Mouse (Mus musculus) brain, adult 2 months (tissue): Measurements from ENCODE around the gene Dact1.

Experiments used
- DNase-seq: peaks from one replicate; pipeline ENCODE4 v3.0.0; 2011; ENCODE audit warnings: low read depth, low spot score

Dact1 gene

GRCm38 (mm10) chr12:71309581-71310067, at the start of gene Dact1:
TSS of gene Dact1 (plus strand) at chr12:71309884.
- DNase-seq, result peak; percentile 83

DNA sequence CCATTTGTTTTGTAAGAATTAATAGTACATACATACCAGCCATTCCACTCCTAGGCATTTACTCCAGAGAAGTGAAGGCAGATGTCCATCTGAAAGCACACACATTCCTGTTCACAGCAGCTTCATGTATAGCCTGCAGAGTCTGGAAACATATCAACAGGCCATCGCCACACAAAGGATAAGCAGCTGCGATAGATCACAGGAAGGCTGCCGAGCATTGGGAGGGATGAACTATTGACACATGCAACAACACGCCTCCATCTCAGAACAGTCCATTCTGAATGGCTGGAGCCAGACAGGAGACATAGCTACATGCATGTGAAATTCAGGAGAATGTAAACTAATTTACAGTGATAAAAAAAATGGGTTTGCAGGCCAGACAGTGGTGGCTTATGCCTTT, 45.5 kb upstream of the Dact1 start:
- DNase-seq, result no peak

GRCm38 (mm10) chr12:71269367-71269766, 40.3 kb upstream of the Dact1 start:
- DNase-seq, result no peak

- DNase-seq, result no peak
Observed at GRCm38 (mm10) chr12:71271131-71271530, 38.6 kb upstream of the Dact1 start.

DNA sequence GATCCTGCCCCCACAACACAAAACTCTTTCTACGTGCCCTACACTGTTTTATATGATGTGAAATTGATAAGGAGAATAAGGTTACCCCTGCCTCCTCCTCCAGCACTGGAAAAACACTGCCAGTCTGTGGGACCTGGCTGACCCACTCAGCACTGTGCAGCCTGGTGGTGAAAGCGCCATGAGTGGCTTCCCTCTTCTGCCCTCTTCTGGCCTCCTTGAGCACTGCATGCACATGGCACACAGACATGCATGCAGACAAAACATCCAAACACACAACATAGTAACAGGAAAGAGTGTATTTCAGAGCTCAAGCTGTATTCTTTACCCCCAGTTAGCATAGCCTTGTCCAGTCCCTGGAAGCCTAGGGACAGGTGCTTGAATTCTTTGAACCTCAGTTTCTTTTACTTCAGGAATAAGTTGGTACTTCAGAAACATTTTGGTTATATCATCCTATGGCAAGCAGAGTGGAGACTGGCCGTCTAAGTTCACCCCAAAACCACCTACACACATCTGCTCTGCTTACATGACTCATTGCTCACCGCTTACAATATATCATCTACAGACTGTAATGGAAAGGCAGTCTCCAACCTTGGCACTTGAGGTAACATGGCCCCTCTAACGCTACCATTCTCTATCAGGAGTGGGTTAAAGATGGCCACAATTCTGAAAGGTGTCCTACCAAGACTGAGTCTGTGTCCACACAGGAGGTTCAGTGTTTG, 35.0 kb upstream of the Dact1 start:
- DNase-seq, result peak; percentile 26

DNA sequence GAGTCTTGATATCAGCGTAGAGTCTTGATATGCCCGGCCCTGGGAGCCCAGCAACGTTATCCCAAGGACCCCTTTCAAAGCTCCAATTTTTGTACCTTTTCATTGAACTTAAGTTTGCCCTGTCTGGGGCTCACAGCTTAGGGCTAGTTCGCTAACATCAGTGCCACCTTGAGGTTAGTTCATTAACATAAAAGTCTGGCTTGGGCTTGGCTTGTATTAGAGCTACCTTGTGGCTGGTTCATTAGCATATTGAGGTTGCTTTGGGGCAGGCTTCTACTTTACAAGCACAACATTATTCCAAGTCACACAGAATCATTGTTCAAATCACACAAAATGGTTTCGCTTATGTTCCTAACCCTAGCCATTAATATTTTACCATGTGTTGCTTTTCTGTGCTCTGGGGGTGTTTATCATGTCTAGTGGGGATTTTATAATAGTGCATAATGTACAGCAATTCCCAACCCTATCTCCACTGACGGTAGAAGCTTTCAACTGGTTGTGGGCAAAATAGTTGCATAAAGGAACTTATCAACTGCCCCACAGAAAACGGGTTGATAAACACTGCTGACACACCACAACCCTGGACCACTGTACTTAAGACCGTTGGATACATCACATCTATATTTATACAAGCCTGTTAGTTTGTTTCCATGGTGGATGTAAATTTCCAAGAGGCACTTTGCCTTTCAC, 33.6 kb upstream of the Dact1 start:
- DNase-seq, result no peak

DNA sequence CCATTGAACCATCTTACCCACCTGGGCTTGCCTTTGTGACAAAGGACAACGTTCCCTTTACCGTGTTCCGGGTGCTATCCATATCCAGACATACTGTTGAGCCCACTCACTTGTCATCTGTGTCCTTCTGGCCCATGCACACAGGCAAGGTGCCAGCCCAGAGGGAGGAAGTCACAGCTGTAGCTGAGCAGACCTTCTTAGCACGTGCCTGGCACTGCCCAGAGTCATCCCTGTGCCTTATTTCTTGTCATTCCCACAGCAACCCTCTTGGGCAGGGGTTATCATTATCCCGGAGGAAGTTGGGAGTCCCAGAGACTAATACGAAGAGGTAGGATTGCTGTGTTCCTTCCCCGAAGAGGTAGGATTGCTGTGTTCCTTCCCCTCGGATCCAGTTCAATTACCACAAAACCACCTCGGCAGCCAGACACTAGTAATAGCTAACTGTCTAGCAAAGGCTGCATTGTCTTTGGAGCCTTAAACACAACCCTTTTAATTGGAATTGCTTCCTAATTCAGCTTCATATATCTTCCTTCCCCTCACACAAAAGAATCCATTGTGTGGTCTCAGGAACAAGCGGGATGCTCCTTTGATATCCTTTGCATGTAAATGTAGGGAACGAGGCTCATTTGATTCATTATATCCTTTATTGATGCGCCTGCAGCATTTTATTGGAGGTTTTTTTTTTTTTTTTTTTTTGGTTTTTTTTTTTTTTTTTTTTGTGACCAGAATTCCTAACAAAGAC, 30.0 kb upstream of the Dact1 start:
- DNase-seq, result peak; percentile 18

GRCm38 (mm10) chr12:71281201-71281768, 28.4 kb upstream of the Dact1 start:
- no peak for DNase-seq

- no peak for DNase-seq
Observed at GRCm38 (mm10) chr12:71285399-71285798, 24.3 kb upstream of the Dact1 start.

GRCm38 (mm10) chr12:71290460-71290859, 19.2 kb upstream of the Dact1 start:
- DNase-seq, result no peak

- no peak for DNase-seq
Observed at GRCm38 (mm10) chr12:71293960-71294942, 15.4 kb upstream of the Dact1 start.

DNA sequence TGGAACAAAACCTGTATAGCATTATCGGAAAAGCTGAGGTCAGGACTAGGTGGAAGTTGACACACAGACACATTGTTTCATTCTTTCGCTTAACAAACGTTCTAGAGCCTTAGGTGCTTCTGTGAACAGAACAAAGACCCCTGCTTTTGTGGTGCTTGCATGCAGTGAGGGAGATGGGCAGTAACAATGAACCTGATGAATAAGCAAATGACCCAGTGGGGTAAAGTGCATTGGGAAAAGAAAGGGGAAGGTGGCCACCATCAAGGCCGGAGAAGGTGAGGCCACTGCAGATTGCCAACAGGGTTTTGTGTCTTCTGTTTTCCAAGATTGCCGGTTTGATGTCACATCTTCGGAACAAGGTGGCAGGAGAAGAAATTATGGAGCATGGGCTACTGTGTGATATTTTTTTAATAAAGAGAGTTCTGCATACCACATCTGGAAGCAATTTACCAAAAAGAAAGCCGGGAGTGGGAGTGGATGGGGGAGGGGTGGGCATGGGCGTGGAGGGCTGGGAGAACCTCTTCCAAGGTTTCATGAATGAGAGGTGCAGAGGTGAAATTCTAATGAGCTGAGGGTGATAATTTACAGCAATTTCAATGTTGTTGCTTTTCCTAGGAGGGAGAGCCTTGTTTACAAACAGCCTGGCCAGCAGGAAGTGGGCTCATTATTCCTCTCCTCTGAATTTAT, 12.7 kb upstream of the Dact1 start:
- DNase-seq, result no peak

GRCm38 (mm10) chr12:71310068-71310931, 616 bp downstream of the Dact1 start:
- DNase-seq, result peak; percentile 61

GRCm38 (mm10) chr12:71311237-71311887, 1.7 kb downstream of the Dact1 start:
- peak; percentile 93 for DNase-seq

DNA sequence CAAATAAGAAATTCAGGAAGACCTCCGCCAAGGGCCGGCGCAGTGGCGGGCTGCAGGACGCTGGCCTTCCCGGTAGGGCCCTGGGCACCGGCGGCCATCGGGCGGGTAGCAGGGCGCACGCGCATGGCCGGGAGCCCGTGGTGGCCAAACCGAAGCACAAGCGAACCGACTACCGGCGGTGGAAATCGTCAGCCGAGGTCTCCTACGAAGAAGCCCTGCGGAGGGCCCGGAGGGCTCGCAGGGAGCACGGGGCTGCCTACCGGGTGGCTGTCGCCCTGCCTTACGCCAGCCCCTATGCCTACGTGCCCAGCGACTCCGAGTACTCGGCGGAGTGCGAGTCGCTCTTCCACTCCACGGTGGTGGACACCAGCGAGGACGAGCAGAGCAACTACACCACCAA, 8.6 kb downstream of the Dact1 start:
- no peak for DNase-seq

DNA sequence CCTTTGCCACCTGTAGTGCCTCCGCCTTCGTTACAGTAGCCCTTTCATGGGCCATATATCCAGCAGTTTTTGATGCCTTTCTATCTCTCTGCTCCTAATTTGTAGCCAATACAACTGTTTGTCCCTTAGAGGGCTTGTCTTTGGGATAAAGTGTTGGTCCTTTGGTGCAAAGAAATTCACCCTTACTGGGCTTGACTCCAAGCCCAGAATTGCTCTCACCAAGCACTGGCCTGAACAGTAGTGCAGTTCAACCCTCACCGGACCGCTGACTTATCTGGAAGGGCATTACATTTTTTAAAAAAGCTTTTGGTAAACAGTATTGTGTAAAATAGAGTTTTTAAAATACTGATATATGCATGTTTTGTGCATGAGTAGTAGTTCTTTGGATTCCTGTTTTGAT, 9.9 kb downstream of the Dact1 start:
- DNase-seq, result no peak

DNA sequence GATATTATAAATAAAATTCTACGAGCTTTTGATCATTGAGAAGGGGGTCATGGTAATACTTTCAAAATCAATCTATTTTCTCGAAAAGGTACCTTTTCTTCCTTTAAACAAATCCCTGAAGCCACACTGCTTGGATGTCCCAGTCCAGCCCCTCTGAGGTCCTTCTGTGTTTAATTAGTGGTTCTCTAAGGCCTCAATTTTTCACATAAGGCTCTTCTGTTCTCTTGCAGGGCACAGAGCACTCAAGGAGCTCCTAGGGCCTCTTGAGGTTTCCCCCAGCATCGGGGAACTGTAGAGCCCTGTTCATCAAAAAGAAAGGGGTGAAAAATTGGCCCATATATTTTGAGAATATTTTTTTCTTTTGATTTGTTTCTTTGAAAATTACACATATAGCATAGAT, 23.0 kb downstream of the Dact1 start:
- no peak for DNase-seq

DNA sequence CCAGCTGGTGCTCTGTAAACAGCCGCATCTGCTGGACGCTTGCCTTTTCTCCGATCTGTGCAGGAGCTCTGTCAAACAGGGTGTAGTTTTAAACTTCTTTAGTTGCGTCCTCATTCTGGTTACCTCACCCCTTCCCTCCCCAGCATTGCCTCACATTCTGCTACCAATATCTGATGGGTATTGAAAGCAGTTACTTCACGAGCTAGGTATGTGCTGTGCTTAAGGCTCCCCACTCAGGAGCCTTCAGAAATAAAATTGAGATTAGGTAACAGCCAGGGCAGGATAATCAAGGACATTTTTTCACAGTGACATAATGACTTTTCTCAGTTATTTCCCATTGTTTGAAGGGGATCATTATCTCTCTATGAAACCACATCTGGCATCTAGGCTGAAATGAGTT, 23.9 kb downstream of the Dact1 start:
- no peak for DNase-seq
